Mouse (Mus musculus) megakaryocyte, embryonic 14.5 days (primary cell): Measurements from ENCODE around the gene Tas2r124. TPM values are rescaled to one million over a fixed set of nuclear protein-coding genes. Genes with fewer than 3 reads are reported as not detected.

ENCODE experiments used
- H3K27me3 ChIP-seq: replicated peaks from 2 replicates; pipeline ENCODE3; 2012; ENCODE audit warnings: inconsistent platforms
- H3K36me3 ChIP-seq: replicated peaks from 2 replicates; pipeline ENCODE3; 2012; ENCODE audit warnings: low read length, inconsistent platforms, mixed read lengths
- H3K4me1 ChIP-seq: 2 replicates; pipeline ENCODE4 v1.6.1; 2012; ENCODE audit warnings: inconsistent platforms
- H3K4me3 ChIP-seq: replicated peaks from 2 replicates; pipeline ENCODE3; 2012; ENCODE audit warnings: moderate library complexity, mild to moderate bottlenecking, inconsistent platforms
- H3K9me3 ChIP-seq: 2 replicates; pipeline ENCODE4 v1.6.1; 2012; ENCODE audit warnings: inconsistent platforms
- FLI1 ChIP-seq: IDR thresholded peaks from 2 replicates; pipeline ENCODE4 v1.6.1; 2012; ENCODE audit warnings: low read length, inconsistent platforms, mixed read lengths
- GATA1 ChIP-seq: IDR thresholded peaks from 3 replicates; pipeline ENCODE4 v1.6.1; 2012; ENCODE audit warnings: mixed read lengths, low read length, inconsistent platforms, borderline replicate concordance
- polyA plus RNA-seq: library from polyadenylated mRNA; stranded (reverse); fragments of >175 nt; gene quantifications from 2 replicates; pipeline ENCODE4 v1.2.3, GENCODE M21; 2012; ENCODE audit warnings: low replicate concordance; ENCODE audit not compliant: insufficient read depth

Tas2r124 gene
- polyA plus RNA-seq = not detected in 2 replicates

DNA sequence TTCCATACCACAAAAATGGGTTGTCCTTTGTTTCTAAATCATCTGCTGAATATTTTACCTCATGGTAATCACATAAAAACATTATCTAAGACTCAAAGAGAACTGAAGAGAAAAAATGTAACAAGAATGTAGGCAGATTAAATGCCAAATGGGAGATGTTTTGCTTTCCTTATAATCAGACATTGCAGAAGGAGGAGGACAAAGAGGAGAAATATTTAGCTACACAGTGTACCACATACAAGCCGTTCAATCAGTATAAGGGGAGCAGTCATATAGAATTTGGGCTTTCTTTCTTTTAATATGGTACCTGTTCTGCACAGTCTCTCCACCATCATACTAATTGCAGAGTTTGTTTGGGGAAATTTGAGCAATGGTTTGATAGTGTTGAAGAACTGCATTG lies at the start of gene Tas2r124:
Gene Tas2r124, plus strand, starts transcription at position 301 of the 400 bp plus-strand sequence.
- H3K9me3 ChIP-seq = peaks cover 4% of the 10 kb centered on the region; the same call in 1 of the 2 replicates
- TF ChIP-seq FLI1 (no peak), GATA1 (no peak)
- no peaks in the 10 kb centered on the region for H3K27me3 ChIP-seq
- H3K36me3 ChIP-seq = no peaks in the 10 kb centered on the region
- no peaks in the 10 kb centered on the region for H3K4me1 ChIP-seq
- no peak within 1 kb of the TSS for H3K4me3 ChIP-seq

DNA sequence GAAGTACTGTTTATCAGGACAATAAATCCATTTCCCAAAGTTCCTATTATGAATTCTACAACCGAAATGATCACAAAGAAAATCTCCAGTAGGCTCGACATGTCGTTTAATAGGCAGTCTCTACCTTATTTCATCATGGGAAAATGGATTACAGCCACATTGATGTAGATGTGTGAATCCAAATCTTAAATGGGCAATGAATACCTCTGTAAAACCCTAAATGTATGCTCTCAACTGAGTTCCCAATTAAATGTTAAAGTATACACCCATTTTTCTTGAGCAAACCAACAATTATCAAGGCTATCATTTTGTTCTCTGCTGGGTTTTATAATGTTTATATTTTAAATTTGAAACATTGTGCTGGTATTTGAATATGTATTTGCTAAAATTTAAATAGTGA lies 42.7 kb upstream of the Tas2r124 start, which contains the start of gene Tas2r122:
Gene Tas2r122, minus strand, starts transcription at position 101 of the 400 bp plus-strand sequence.
- H3K4me1 ChIP-seq = no peaks in the 10 kb centered on the region
- no peaks in the 10 kb centered on the region for H3K27me3 ChIP-seq
- peaks cover 4% of the 10 kb centered on the region; the same call in 1 of the 2 replicates for H3K9me3 ChIP-seq
- H3K36me3 ChIP-seq = no peaks in the 10 kb centered on the region
- TF ChIP-seq FLI1 (no peak), GATA1 (no peak)
- H3K4me3 ChIP-seq = no peak within 1 kb of the TSS

DNA sequence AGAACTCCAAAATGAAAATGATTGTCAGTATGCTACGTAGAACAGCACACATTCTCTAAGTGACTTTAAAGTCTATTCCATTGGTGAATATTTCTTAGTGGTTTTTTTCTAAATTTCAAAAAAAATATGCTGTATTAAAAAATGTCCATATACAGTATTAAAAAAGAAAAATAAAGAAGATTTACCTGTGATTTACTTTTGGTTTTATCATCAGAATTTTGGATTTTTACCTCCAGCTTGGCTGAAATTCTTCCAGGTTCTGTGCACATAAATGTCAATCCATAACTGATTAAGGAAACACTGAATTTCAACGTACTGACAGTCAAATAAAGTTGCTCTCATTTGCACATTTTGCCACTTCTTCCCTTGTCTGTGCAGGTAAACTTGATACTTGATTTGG lies 16.6 kb upstream of the Tas2r124 start, which contains the start of gene Tas2r115:
Gene Tas2r115, minus strand, starts transcription at position 101 of the 400 bp plus-strand sequence.
- no peak for TF ChIP-seq GATA1
- no peak for TF ChIP-seq FLI1
- Histone ChIP-seq H3K27me3 (no peaks in the 10 kb centered on the region), H3K4me3 (no peak within 1 kb of the TSS), H3K9me3 (peaks cover 6% of the 10 kb centered on the region; the same call in 1 of the 2 replicates), H3K36me3 (no peaks in the 10 kb centered on the region), H3K4me1 (no peaks in the 10 kb centered on the region)

DNA sequence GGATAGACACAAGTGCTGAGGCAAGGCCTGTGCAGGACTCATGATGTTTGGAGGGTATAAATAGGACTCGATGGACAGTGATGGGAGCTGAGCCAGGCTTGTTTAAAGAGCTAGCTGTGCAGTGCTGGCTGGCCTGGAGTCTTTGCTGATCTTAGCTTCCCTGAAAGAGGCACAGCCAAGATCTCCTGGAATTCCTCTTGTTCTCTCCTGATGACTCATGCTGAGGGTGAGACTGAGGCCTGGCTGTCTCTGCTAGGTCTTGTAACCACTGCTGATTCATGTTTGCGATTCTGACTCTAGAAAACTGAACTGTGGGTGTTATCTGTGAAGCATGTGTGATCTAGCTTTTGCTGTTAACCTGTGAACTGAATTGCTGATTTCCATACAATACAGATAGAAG lies 4.3 kb upstream of the Tas2r124 start:
- peaks cover 4% of the 10 kb centered on the region; the same call in 1 of the 2 replicates for H3K9me3 ChIP-seq
- no peaks in the 10 kb centered on the region for H3K36me3 ChIP-seq
- no peaks in the 10 kb centered on the region for H3K27me3 ChIP-seq
- TF ChIP-seq GATA1 = no peak
- TF ChIP-seq FLI1 = no peak
- no peaks in the 10 kb centered on the region for H3K4me1 ChIP-seq
- no peak overlapping the region for H3K4me3 ChIP-seq

DNA sequence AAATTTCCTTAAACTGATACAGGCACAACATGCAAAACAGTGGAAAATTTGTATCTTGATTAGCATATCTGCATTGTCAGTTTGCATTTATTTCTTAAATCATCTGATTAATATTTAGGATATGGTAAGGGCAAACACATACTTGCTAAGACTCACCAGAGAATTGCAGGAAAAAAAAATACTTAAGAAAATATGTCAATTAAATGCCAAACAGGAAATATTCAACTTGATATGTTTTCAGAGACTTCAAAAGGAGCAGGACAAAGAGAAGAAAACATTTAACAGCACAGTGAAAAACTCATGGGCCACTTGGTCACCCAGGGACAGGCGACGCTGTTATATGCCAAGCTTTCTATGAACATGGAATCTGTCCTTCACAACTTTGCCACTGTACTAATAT lies 7.3 kb downstream of the Tas2r124 start, which contains the start of gene Tas2r102:
Gene Tas2r102, plus strand, starts transcription at position 301 of the 400 bp plus-strand sequence.
- peaks cover 5% of the 10 kb centered on the region; the same call in 1 of the 2 replicates for H3K9me3 ChIP-seq
- TF ChIP-seq GATA1 (no peak), FLI1 (no peak)
- no peaks in the 10 kb centered on the region for H3K36me3 ChIP-seq
- no peaks in the 10 kb centered on the region for H3K4me1 ChIP-seq
- H3K4me3 ChIP-seq = no peak within 1 kb of the TSS
- no peaks in the 10 kb centered on the region for H3K27me3 ChIP-seq

- no peaks in the 10 kb centered on the region for H3K4me1 ChIP-seq
- no peaks in the 10 kb centered on the region for H3K9me3 ChIP-seq
- H3K4me3 ChIP-seq = no peak within 1 kb of the TSS
- no peaks in the 10 kb centered on the region for H3K27me3 ChIP-seq
- H3K36me3 ChIP-seq = no peaks in the 10 kb centered on the region
- TF ChIP-seq FLI1 = no peak
- no peak for TF ChIP-seq GATA1
These were observed 23.5 kb downstream of the Tas2r124 start, which contains the start of gene Tas2r136 for GRCm38 (mm10) chr6:132778062-132778461. Gene Tas2r136 (minus strand): TSS chr6:132778162.

DNA sequence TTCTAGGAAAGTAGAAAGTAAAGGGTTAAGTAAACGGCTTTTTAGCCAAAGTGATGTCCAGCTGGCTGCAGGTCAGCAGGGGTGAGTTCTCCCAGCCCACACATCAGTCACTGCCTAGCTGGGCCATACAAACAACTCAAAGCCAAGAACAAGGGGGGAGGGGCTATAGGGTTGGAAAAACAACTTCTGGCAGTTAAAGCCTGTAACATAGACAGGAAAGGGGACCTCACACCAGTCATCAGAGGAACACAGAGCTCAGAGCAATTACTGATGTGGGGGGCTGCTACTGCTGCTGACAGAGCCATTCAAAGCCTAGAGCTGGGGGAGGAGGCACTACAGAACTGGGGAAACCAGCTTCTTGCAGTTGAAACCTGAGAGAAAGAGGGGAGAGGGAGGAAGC lies 40.9 kb downstream of the Tas2r124 start:
- H3K4me3 ChIP-seq = no peak overlapping the region
- H3K27me3 ChIP-seq = no peaks in the 10 kb centered on the region
- no peaks in the 10 kb centered on the region for H3K36me3 ChIP-seq
- TF ChIP-seq FLI1 (no peak), GATA1 (no peak)
- peaks cover 39% of the 10 kb centered on the region for H3K9me3 ChIP-seq
- no peaks in the 10 kb centered on the region for H3K4me1 ChIP-seq

GRCm38 (mm10) chr6:132802518-132802917 lies 48.0 kb downstream of the Tas2r124 start, which contains the start of gene Tas2r117:
Gene Tas2r117 (plus strand): TSS chr6:132802818.
- TF ChIP-seq GATA1 (no peak), FLI1 (no peak)
- no peaks in the 10 kb centered on the region for H3K36me3 ChIP-seq
- H3K27me3 ChIP-seq = no peaks in the 10 kb centered on the region
- no peaks in the 10 kb centered on the region for H3K4me1 ChIP-seq
- no peak within 1 kb of the TSS for H3K4me3 ChIP-seq
- H3K9me3 ChIP-seq = peaks cover under 1% of the 10 kb centered on the region; the same call in 1 of the 2 replicates

Other genes starting within 250 kb of the Tas2r124 start
- gene Prh1, start 184.9 kb upstream of the Tas2r124 start, polyA plus RNA-seq = not detected in 2 replicates
- gene Prp2, start 158.8 kb upstream of the Tas2r124 start, polyA plus RNA-seq = not detected in 2 replicates
- gene A630073D07Rik, start 103.2 kb upstream of the Tas2r124 start, polyA plus RNA-seq = not detected in 2 replicates
- gene Tas2r120, start 97.8 kb upstream of the Tas2r124 start, polyA plus RNA-seq = not detected in 2 replicates
- not detected in 2 replicates for gene Tas2r121, start 53.7 kb upstream of the Tas2r124 start, polyA plus RNA-seq
- not detected in 2 replicates for gene Tas2r122, start 42.8 kb upstream of the Tas2r124 start, polyA plus RNA-seq
- gene Tas2r115, start 16.7 kb upstream of the Tas2r124 start, polyA plus RNA-seq = not detected in 2 replicates
- gene Tas2r102, start 7.4 kb downstream of the Tas2r124 start, polyA plus RNA-seq = not detected in 2 replicates
- gene Tas2r136, start 23.4 kb downstream of the Tas2r124 start, polyA plus RNA-seq = not detected in 2 replicates
- gene Tas2r117, start 48.1 kb downstream of the Tas2r124 start, polyA plus RNA-seq = not detected in 2 replicates
- not detected in 2 replicates for gene Tas2r123, start 92.4 kb downstream of the Tas2r124 start, polyA plus RNA-seq
- not detected in 2 replicates for gene Tas2r116, start 100.7 kb downstream of the Tas2r124 start, polyA plus RNA-seq
- gene Tas2r110, start 113.3 kb downstream of the Tas2r124 start, polyA plus RNA-seq = not detected in 2 replicates
- not detected in 2 replicates for gene Tas2r113, start 138.3 kb downstream of the Tas2r124 start, polyA plus RNA-seq
- not detected in 2 replicates for gene Tas2r125, start 154.9 kb downstream of the Tas2r124 start, polyA plus RNA-seq
- gene Tas2r129, start 196.4 kb downstream of the Tas2r124 start, polyA plus RNA-seq = not detected in 2 replicates
- 2.3 TPM in 1 of 2 replicates, not detected in the other for gene Tas2r131, start 203.2 kb downstream of the Tas2r124 start, polyA plus RNA-seq
- gene Tas2r109, start 226.2 kb downstream of the Tas2r124 start, polyA plus RNA-seq = not detected in 2 replicates